Mouse (Mus musculus): ENCODE results near the gene Olfr981. TPM values are rescaled to one million over a fixed set of nuclear protein-coding genes. Genes with fewer than 3 reads are reported as not detected.
"Not testable (repeated sequence)": the region's sequence is repeated elsewhere in the genome, so short reads cannot be mapped to it uniquely, and the experiment has no call there.

Olfr981 gene
- polyA plus RNA-seq (2015; fragmentation: Nextera tagmentation; extraction: Ambion mirVana) = not detected in 2 replicates

DNA sequence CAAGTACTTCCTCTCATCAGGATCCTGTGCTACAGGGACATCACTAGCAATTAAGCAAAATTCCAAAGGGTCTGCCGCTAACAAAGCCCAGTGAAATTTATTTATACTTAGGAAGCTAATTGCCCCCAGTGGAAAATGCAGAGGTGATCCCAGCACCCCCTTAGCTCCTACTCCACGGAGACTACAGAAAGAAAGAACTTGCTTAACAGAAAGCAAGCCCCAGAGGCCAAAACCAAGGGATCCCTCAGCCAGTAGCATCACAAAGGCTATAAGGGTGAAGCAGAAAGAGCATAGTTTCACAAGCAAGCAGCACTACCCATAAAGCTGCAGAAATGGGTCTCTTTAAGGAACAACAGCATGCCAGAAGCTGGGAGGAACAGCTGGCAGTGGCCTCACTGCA is at the start of gene Olfr981:
Gene Olfr981 (plus strand): TSS at position 301 of the 400 bp plus-strand sequence.
- ATAC-seq = no peak
- Histone ChIP-seq H3K9me3 (no peaks in the 10 kb centered on the region), H3K9ac (no peak within 1 kb of the TSS), H3K4me1 (replicated peaks) (no peaks in the 10 kb centered on the region), H3K36me3 (no peaks in the 10 kb centered on the region), H3K27me3 (replicated peaks) (no peaks in the 10 kb centered on the region), H3K4me3 (replicated peaks) (no peak within 1 kb of the TSS), H3K27ac (no peak within 1 kb of the TSS), H3K4me2 (replicated peaks) (no peak within 1 kb of the TSS)
- 65% methylated on average over 2 of the region's 2 CpGs for WGBS

- not testable (repeated sequence) for H3K36me3 ChIP-seq; H3K4me3 ChIP-seq (replicated peaks); H3K4me2 ChIP-seq (replicated peaks); H3K9me3 ChIP-seq; ATAC-seq; H3K9ac ChIP-seq; H3K27me3 ChIP-seq (replicated peaks); H3K27ac ChIP-seq; H3K4me1 ChIP-seq (replicated peaks)
- 80% methylated on average over 1 of the region's 1 CpGs for WGBS
Observed at GRCm38 (mm10) chr9:39976581-39977145, 44.6 kb upstream of the Olfr981 start.

DNA sequence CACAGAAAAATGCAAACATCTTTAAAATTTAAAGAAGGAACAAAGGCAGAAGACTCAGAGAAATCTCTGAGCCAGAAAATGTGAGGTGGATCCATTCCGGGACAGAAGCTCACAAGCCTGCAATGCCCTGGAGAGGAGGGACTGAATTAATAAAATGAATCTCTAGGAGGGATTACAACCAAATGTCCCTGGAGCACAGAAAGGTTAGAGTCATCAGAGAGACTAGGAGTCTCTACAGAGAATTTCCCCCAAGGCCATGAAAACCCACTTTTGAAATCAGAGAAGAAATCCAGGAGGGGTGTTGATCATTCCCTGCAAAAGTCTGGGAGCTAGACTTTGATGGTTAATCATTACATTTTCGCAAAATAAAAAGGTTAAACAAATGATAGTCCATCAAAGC is 29.5 kb upstream of the Olfr981 start, which contains the start of gene Olfr978:
Gene Olfr978 (plus strand): TSS at position 301 of the 400 bp plus-strand sequence.
- H3K9me3 ChIP-seq = no peaks in the 10 kb centered on the region
- no peak within 1 kb of the TSS for H3K4me2 ChIP-seq (replicated peaks)
- 84% methylated on average over 2 of the region's 2 CpGs for WGBS
- no peaks in the 10 kb centered on the region for H3K4me1 ChIP-seq (replicated peaks)
- ATAC-seq = no peak
- H3K36me3 ChIP-seq = no peaks in the 10 kb centered on the region
- no peak within 1 kb of the TSS for H3K27ac ChIP-seq
- H3K9ac ChIP-seq = no peak within 1 kb of the TSS
- H3K4me3 ChIP-seq (replicated peaks) = no peak within 1 kb of the TSS
- no peaks in the 10 kb centered on the region for H3K27me3 ChIP-seq (replicated peaks)

DNA sequence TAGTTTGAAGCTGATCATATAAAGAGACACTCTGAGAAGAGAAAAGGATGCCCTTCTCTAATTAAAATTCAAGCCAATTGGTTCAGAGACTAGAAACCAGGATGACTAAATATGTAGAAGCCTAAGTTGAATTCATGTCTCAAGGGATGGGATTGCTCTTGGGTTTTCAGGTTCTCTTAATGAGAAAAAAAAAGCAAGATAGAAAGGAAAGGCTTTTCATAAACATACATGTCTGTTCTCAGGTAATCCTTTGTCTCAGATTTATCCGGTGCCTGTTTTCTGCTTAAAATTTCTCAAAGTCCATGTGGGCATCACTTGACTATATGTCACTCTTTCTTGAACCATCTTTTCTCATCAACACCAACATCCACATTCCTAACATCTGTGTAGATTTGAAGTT is 17.9 kb upstream of the Olfr981 start, which contains the start of gene Olfr979:
Gene Olfr979 (minus strand): TSS at position 101 of the 400 bp plus-strand sequence.
- Histone ChIP-seq H3K9me3 (no peaks in the 10 kb centered on the region), H3K4me3 (replicated peaks) (no peak within 1 kb of the TSS), H3K36me3 (no peaks in the 10 kb centered on the region), H3K4me2 (replicated peaks) (no peak within 1 kb of the TSS), H3K9ac (no peak within 1 kb of the TSS), H3K27me3 (replicated peaks) (no peaks in the 10 kb centered on the region), H3K27ac (no peak within 1 kb of the TSS), H3K4me1 (replicated peaks) (no peaks in the 10 kb centered on the region)
- no peak for ATAC-seq
- 97% methylated on average over 1 of the region's 1 CpGs for WGBS

DNA sequence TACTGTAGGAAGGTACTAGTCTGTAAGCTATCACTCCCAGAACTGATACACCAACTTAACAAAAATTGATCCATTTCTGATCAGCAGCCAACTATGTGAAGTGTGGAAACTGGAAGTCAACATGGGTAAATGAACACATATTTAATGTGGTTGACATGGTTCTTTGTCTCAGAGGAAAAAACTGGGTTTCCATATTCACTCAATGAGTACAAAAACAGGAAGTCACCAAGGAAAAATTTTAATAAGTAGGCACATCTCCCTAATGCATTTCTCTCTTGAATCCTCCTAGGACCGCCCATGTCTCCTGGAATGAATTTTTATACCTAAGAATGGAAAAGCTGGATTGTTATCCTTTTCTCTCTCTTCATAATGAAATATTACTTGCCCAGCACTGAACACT is 11.8 kb upstream of the Olfr981 start, which contains the start of gene Olfr980:
Gene Olfr980 (minus strand): TSS at position 101 of the 400 bp plus-strand sequence.
- Histone ChIP-seq H3K9ac (no peak within 1 kb of the TSS), H3K4me1 (replicated peaks) (no peaks in the 10 kb centered on the region), H3K36me3 (no peaks in the 10 kb centered on the region), H3K4me3 (replicated peaks) (no peak within 1 kb of the TSS), H3K9me3 (no peaks in the 10 kb centered on the region), H3K27me3 (replicated peaks) (no peaks in the 10 kb centered on the region), H3K4me2 (replicated peaks) (no peak within 1 kb of the TSS), H3K27ac (no peak within 1 kb of the TSS)
- ATAC-seq = no peak
- WGBS = 89% methylated on average over 1 of the region's 1 CpGs

DNA sequence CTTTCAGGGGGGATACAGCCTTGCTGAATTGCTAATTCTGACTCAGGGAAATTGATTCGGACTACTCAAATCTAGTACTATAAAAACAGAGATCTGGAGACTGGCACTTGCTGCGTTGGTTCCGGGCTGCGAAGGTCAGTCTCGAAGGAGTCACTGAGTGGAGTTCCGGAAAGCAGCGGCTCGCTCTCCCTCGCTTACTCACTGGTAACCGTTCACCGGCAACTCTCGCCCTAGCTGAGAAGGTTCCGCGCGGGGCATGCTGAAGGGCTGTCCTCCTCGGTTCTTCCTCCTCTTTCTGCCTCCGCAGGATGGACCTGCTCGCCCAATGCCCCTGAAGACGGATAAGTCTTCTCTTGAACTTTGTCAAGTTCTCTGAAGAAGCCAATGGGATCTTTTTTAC is 28.9 kb downstream of the Olfr981 start:
- ATAC-seq = no peak
- Histone ChIP-seq H3K4me2 (replicated peaks) (no peak overlapping the region), H3K4me1 (replicated peaks) (no peaks in the 10 kb centered on the region), H3K36me3 (no peaks in the 10 kb centered on the region), H3K4me3 (replicated peaks) (no peak overlapping the region), H3K9ac (no peak overlapping the region), H3K27ac (no peak overlapping the region), H3K27me3 (replicated peaks) (no peaks in the 10 kb centered on the region), H3K9me3 (no peaks in the 10 kb centered on the region)
- 94% methylated on average over 19 of the region's 19 CpGs for WGBS

GRCm38 (mm10) chr9:40073529-40073928 is 52.3 kb downstream of the Olfr981 start, which contains the start of gene Olfr982:
Gene Olfr982, plus strand, starts transcription at chr9:40073829.
- ATAC-seq = no peak
- no peak within 1 kb of the TSS for H3K4me3 ChIP-seq (replicated peaks)
- 79% methylated on average over 2 of the region's 2 CpGs for WGBS
- no peaks in the 10 kb centered on the region for H3K27me3 ChIP-seq (replicated peaks)
- no peaks in the 10 kb centered on the region for H3K9me3 ChIP-seq
- no peak within 1 kb of the TSS for H3K9ac ChIP-seq
- no peaks in the 10 kb centered on the region for H3K4me1 ChIP-seq (replicated peaks)
- H3K36me3 ChIP-seq = no peaks in the 10 kb centered on the region
- no peak within 1 kb of the TSS for H3K4me2 ChIP-seq (replicated peaks)
- no peak within 1 kb of the TSS for H3K27ac ChIP-seq

Other genes starting within 250 kb of the Olfr981 start
- not detected in 2 replicates for gene Olfr968, start 238.2 kb upstream of the Olfr981 start, polyA plus RNA-seq (2015; fragmentation: Nextera tagmentation; extraction: Ambion mirVana)
- gene Olfr969, start 230.5 kb upstream of the Olfr981 start, polyA plus RNA-seq (2015; fragmentation: Nextera tagmentation; extraction: Ambion mirVana) = not detected in 2 replicates
- gene Olfr970, start 212.6 kb upstream of the Olfr981 start, polyA plus RNA-seq (2015; fragmentation: Nextera tagmentation; extraction: Ambion mirVana) = not detected in 2 replicates
- not detected in 2 replicates for gene Olfr971, start 184.6 kb upstream of the Olfr981 start, polyA plus RNA-seq (2015; fragmentation: Nextera tagmentation; extraction: Ambion mirVana)
- not detected in 2 replicates for gene Olfr972, start 155.0 kb upstream of the Olfr981 start, polyA plus RNA-seq (2015; fragmentation: Nextera tagmentation; extraction: Ambion mirVana)
- gene Olfr229, start 114.1 kb upstream of the Olfr981 start, polyA plus RNA-seq (2015; fragmentation: Nextera tagmentation; extraction: Ambion mirVana) = not detected in 2 replicates
- not detected in 2 replicates for gene Olfr974, start 84.0 kb upstream of the Olfr981 start, polyA plus RNA-seq (2015; fragmentation: Nextera tagmentation; extraction: Ambion mirVana)
- not detected in 2 replicates for gene Olfr975, start 69.4 kb upstream of the Olfr981 start, polyA plus RNA-seq (2015; fragmentation: Nextera tagmentation; extraction: Ambion mirVana)
- not detected in 2 replicates for gene Olfr976, start 60.3 kb upstream of the Olfr981 start, polyA plus RNA-seq (2015; fragmentation: Nextera tagmentation; extraction: Ambion mirVana)
- not detected in 2 replicates for gene Olfr978, start 29.4 kb upstream of the Olfr981 start, polyA plus RNA-seq (2015; fragmentation: Nextera tagmentation; extraction: Ambion mirVana)
- gene Olfr979, start 18.0 kb upstream of the Olfr981 start, polyA plus RNA-seq (2015; fragmentation: Nextera tagmentation; extraction: Ambion mirVana) = not detected in 2 replicates
- not detected in 2 replicates for gene Olfr980, start 11.9 kb upstream of the Olfr981 start, polyA plus RNA-seq (2015; fragmentation: Nextera tagmentation; extraction: Ambion mirVana)
- not detected in 2 replicates for gene Olfr982, start 52.4 kb downstream of the Olfr981 start, polyA plus RNA-seq (2015; fragmentation: Nextera tagmentation; extraction: Ambion mirVana)
- not detected in 2 replicates for gene Olfr983, start 72.1 kb downstream of the Olfr981 start, polyA plus RNA-seq (2015; fragmentation: Nextera tagmentation; extraction: Ambion mirVana)
- not detected in 2 replicates for gene Olfr984, start 92.7 kb downstream of the Olfr981 start, polyA plus RNA-seq (2015; fragmentation: Nextera tagmentation; extraction: Ambion mirVana)
- not detected in 2 replicates for gene Olfr985, start 108.7 kb downstream of the Olfr981 start, polyA plus RNA-seq (2015; fragmentation: Nextera tagmentation; extraction: Ambion mirVana)
- not detected in 2 replicates for gene Tmem225, start 126.7 kb downstream of the Olfr981 start, polyA plus RNA-seq (2015; fragmentation: Nextera tagmentation; extraction: Ambion mirVana)
- gene Olfr986, start 159.5 kb downstream of the Olfr981 start, polyA plus RNA-seq (2015; fragmentation: Nextera tagmentation; extraction: Ambion mirVana) = not detected in 2 replicates
- gene Zfp202, start 170.9 kb downstream of the Olfr981 start, polyA plus RNA-seq (2015; fragmentation: Nextera tagmentation; extraction: Ambion mirVana) = 4.1 TPM in 2 replicates
- 4.5 and 6.2 TPM in 2 replicates for gene Scn3b, start 247.8 kb downstream of the Olfr981 start, polyA plus RNA-seq (2015; fragmentation: Nextera tagmentation; extraction: Ambion mirVana)